Mouse (Mus musculus) limb, embryonic 14.5 days (tissue): ENCODE data around the gene Ntn1. TPM values are rescaled to one million over a fixed set of nuclear protein-coding genes. Genes with fewer than 3 reads are reported as not detected.

Experiments
- ATAC-seq: fragments of 200-750 bp; cut with Nextera tagmentation; 2 replicates; pipeline ENCODE4 v1.8.0; 2017; ENCODE audit warnings: low read depth, moderate number of reproducible peaks, moderate TSS enrichment; ENCODE audit not compliant: low FRiP score
- DNase-seq: peaks from one replicate; pipeline ENCODE4 v3.0.0-alpha.2; 2015; ENCODE audit warnings: low spot score
- H3K27ac ChIP-seq: fragments of 300-500 bp; sonication (generic); replicated peaks from 2 replicates; pipeline ENCODE4 v1.5.1; 2014; ENCODE audit warnings: low read depth, mild to moderate bottlenecking, low read length, moderate library complexity, mixed read lengths
- H3K27me3 ChIP-seq: fragments of 300-500 bp; sonication (generic); 2 replicates; pipeline ENCODE4 v1.6.1; 2014; ENCODE audit warnings: low read length, mixed read lengths; ENCODE audit not compliant: control insufficient read depth, insufficient read depth
- H3K36me3 ChIP-seq: fragments of 300-500 bp; sonication (generic); 2 replicates; pipeline ENCODE4 v1.6.1; 2014; ENCODE audit warnings: mild to moderate bottlenecking, low read length, moderate library complexity, mixed read lengths; ENCODE audit not compliant: control insufficient read depth, insufficient read depth
- H3K4me1 ChIP-seq: fragments of 300-500 bp; sonication (generic); 2 replicates; pipeline ENCODE4 v1.6.1; 2014; ENCODE audit warnings: antibody characterized with exemption, low read length, mixed read lengths; ENCODE audit not compliant: control insufficient read depth, insufficient read depth
- H3K4me2 ChIP-seq: fragments of 300-500 bp; sonication (generic); replicated peaks from 2 replicates; pipeline ENCODE4 v1.6.1; 2014; ENCODE audit warnings: low read depth, mild to moderate bottlenecking, low read length, moderate library complexity; ENCODE audit not compliant: severe bottlenecking
- H3K4me3 ChIP-seq: fragments of 300-500 bp; sonication (generic); replicated peaks from 2 replicates; pipeline ENCODE4 v1.5.1; 2014; ENCODE audit warnings: low read length
- H3K9ac ChIP-seq: fragments of 300-500 bp; sonication (generic); 2 replicates; pipeline ENCODE4 v1.6.1; 2014; ENCODE audit warnings: mild to moderate bottlenecking, low read depth, low read length, moderate library complexity; ENCODE audit not compliant: severe bottlenecking
- H3K9me3 ChIP-seq: fragments of 300-500 bp; sonication (generic); 2 replicates; pipeline ENCODE4 v1.6.1; 2016; ENCODE audit warnings: low read length; ENCODE audit not compliant: control insufficient read depth
- POLR2A ChIP-seq: fragments of 200-500 bp; IDR thresholded peaks from 2 replicates; pipeline ENCODE4 v1.8.0; 2012; ENCODE audit warnings: inconsistent platforms, mild to moderate bottlenecking, moderate library complexity, borderline replicate concordance; ENCODE audit not compliant: insufficient read depth, insufficient read length; ENCODE audit errors: extremely low read depth
- WGBS: fragments of 180-500 bp; shearing (Covaris S2); extraction: QIAGEN DNeasy Blood & Tissue Kit; methylation state at CpG from one replicate; pipeline ENCODE4 v1.1.7; 2014; 5-methylcytosine and 5-hydroxymethylcytosine counted together
- polyA plus RNA-seq, 2 experiments: library from polyadenylated mRNA; depleted of rRNA in 1 of 2; stranded (reverse) in 1 of 2; unstranded in 1 of 2; fragments of >200 nt; fragmentation: Nextera tagmentation in 1 of 2; extraction: Ambion mirVana in 1 of 2; gene quantifications; 2 replicates each; pipeline versions ENCODE4 v1.2.1 to v1.2.3; 2012 to 2014

Ntn1 gene
- polyA plus RNA-seq, 2 experiments = 4.7 to 18.5 TPM

DNA sequence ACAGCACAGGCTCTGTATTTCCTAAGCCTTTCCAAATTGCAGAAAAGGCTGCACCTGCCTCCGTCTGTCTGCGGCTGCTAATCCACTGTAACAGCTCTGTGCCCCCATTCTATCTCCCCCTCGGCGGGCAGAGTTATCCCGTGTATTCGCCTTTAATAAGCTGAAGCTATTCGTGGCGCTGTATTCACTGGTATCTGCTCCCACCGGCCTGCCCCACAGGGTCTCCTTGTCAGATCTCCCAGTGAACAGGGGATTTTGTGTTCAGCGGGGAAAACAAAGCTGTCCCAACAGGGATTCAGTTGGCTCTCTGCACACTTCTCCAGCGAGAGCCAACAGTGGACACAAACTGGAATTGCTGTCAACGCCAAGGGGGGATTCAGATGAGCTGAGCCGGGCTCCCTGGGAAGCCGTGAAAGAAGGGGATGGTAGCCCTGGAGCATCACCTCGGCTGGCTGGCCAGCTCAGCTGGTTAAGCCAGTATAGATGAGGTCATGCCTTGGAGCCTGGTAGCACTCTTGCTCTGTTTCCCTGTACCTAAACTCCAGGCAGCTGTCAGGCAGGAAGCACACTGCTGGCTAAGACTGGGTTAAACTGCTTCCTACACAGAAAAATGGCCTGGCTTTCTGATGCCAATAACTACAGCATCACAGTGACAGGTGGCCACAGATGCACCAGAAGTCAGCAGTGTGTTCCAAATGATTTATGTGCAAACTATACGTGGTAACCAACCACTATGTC lies 156.2 kb downstream of the Ntn1 start:
- TF ChIP-seq POLR2A = no peak
- peak; percentile 40 for DNase-seq
- Histone ChIP-seq H3K9me3 (no peaks in the 10 kb centered on the region), H3K9ac (no peak overlapping the region), H3K27me3 (no peaks in the 10 kb centered on the region), H3K36me3 (no peaks in the 10 kb centered on the region), H3K4me3 (no peak overlapping the region), H3K4me1 (0 out of 2 replicates have a peak, but pooled peaks cover 4% of the 10 kb centered on the region), H3K27ac (0 out of 2 replicates have a peak overlapping the region, but pooled peaks have one; percentile 8), H3K4me2 (no peak overlapping the region)
- 73% methylated on average over 16 of the region's 16 CpGs for WGBS
- ATAC-seq = peak; percentile 64

DNA sequence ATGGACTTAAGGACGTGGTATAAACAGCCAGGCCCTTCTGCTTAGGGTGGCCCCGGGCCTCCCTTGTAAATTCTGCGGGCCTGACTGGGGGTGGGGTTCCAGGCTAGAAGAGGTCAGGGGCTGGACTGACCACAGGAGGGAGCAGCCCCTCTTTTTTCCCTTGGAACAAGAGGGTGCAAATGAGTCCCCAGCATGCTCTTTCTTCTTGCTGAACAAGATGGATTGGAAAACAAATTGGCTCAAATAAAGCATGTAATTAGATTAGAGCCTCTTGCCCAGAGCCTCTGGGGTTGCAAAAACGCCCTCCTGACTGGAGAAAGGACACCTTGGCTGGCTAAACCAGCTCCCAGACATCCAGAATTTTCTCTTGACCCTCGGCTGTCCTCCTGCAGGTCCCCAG lies 160.9 kb downstream of the Ntn1 start:
- H3K36me3 ChIP-seq = no peaks in the 10 kb centered on the region
- no peak overlapping the region for H3K9ac ChIP-seq
- H3K4me2 ChIP-seq = no peak overlapping the region
- ATAC-seq = no peak
- WGBS = 20% methylated on average over 5 of the region's 5 CpGs
- no peaks in the 10 kb centered on the region for H3K9me3 ChIP-seq
- H3K4me3 ChIP-seq = no peak overlapping the region
- H3K4me1 ChIP-seq = peaks cover 10% of the 10 kb centered on the region
- no peak for TF ChIP-seq POLR2A
- H3K27me3 ChIP-seq = no peaks in the 10 kb centered on the region
- DNase-seq = no peak
- H3K27ac ChIP-seq = 0 out of 2 replicates have a peak overlapping the region, but pooled peaks have one; percentile 33

DNA sequence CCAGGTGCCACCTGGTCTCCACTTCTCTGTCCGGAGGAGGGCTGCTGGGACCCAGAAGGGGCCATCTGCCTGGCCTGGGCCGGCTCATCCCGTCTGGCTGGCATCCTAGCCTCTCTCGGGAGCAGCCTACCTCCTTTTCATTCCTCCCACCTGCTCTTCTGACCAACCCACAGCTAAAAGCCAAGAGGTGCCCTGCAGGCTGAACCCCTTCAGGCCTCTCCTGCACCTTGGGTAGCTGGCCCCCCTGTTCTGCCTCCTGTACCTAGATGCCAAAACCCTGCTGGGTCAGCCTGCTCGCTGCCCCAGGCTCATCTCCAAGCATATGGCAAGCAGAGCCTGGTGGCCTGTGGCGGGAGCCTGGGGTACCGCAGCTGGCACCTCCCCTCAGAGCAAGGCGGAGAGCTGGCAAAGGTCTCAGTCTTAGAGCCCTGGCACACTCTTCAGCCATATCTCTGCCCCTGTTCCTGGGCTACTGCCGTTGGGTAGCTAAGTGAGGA lies 167.1 kb downstream of the Ntn1 start:
- Histone ChIP-seq H3K4me2 (no peak overlapping the region), H3K4me1 (peaks cover 15% of the 10 kb centered on the region), H3K27me3 (no peaks in the 10 kb centered on the region), H3K9me3 (0 out of 2 replicates have a peak, but pooled peaks cover 6% of the 10 kb centered on the region), H3K27ac (no peak overlapping the region), H3K9ac (no peak overlapping the region), H3K36me3 (no peaks in the 10 kb centered on the region), H3K4me3 (no peak overlapping the region)
- 83% methylated on average over 9 of the region's 9 CpGs for WGBS
- no peak for DNase-seq
- ATAC-seq = no peak
- no peak for TF ChIP-seq POLR2A

DNA sequence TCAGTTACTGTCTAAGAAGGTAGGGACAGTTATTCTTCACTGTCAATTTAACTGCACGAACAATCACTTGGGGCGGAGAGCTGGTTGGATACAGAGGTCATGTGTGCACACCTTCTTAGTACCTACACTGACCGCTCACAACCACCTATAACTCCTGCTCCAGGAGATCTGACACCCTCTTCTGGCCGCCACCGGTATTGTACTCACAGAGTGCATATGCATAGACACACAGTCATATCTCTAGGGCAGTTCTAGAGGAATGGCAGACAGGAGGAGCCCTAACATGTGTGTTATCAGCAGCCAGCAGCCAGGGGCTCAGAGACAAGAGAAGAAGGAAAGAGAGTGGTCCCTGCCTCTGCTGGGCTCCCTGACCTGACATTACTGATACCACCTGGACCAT lies 169.1 kb downstream of the Ntn1 start:
- H3K9ac ChIP-seq = no peak overlapping the region
- no peak overlapping the region for H3K4me2 ChIP-seq
- H3K36me3 ChIP-seq = no peaks in the 10 kb centered on the region
- no peak for TF ChIP-seq POLR2A
- no peak overlapping the region for H3K27ac ChIP-seq
- H3K4me3 ChIP-seq = no peak overlapping the region
- 0 out of 2 replicates have a peak, but pooled peaks cover 6% of the 10 kb centered on the region for H3K9me3 ChIP-seq
- no peaks in the 10 kb centered on the region for H3K27me3 ChIP-seq
- WGBS = 92% methylated on average over 5 of the region's 5 CpGs
- ATAC-seq (no peak), DNase-seq (no peak)
- peaks cover 16% of the 10 kb centered on the region for H3K4me1 ChIP-seq

DNA sequence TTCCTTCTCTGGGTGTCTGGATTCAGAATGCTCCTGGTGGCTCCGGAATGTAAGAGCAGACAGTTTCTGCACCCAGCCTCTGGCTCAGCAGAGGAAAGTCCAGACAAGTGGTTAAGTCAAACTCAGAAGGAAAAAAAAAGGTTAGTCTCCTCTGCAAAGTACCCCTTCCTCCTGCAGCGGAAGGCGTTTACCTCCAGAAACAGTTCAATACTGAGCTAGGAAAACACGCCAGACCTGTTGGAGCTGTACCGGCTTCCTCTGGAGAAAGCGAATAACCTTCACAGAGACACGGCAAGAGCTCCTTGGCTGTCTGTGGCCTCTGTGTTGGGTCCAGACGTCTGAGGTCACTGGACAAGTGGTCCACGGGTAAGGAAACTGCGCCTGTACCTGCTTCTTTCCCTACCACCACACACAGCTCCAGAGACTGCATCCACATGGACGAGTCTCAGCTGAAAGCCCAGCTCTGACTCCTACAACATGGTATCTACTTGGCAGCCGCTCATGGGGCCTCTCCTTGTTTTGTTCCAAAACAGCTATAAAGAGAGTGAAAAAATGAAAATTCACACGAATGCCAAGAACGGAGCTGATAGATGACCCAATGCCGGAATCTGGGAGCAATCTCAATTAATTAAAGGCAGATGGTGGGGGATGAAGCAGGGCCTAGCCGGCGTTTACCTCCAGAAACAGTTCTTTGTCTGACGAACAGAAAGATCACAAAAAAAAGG lies 171.5 kb downstream of the Ntn1 start:
- WGBS = 25% methylated on average over 18 of the region's 18 CpGs
- peak; percentile 79 for ATAC-seq
- no peak overlapping the region for H3K9ac ChIP-seq

More for the DNA sequence above, 171.5 kb downstream of the Ntn1 start:
- peak overlapping the region; percentile 71 for H3K27ac ChIP-seq
- no peak overlapping the region for H3K4me3 ChIP-seq
- 0 out of 2 replicates have a peak, but pooled peaks cover 1% of the 10 kb centered on the region for H3K9me3 ChIP-seq
- peaks cover 16% of the 10 kb centered on the region for H3K4me1 ChIP-seq
- H3K27me3 ChIP-seq = no peaks in the 10 kb centered on the region
- peak; percentile 78 for DNase-seq
- H3K36me3 ChIP-seq = no peaks in the 10 kb centered on the region; the same call in 1 of the 2 replicates
- no peak for TF ChIP-seq POLR2A
- 0 out of 2 replicates have a peak overlapping the region, but pooled peaks have one; percentile 4 for H3K4me2 ChIP-seq
